Mouse (Mus musculus): ENCODE measurements around the gene Sbk2.

GRCm38 (mm10) chr7:4963527-4963926 is 679 bp downstream of the Sbk2 start:
- TF ChIP-seq CTCF (IDR thresholded peaks at IDR 0.05; ENCODE audit: control insufficient read depth, insufficient read depth, insufficient replicate concordance, low read depth, low read length) (no peak), POLR2A (IDR thresholded peaks at IDR 0.05; ENCODE audit: control insufficient read depth, low read depth, low read length) (no peak)
